Mouse (Mus musculus) forebrain, embryonic 11.5 days (tissue): ENCODE results near the gene Cemip. TPM values are rescaled to one million over a fixed set of nuclear protein-coding genes. Genes with fewer than 3 reads are reported as not detected.

Source experiments
- ATAC-seq: fragments of 200-750 bp; cut with Nextera tagmentation; replicated peaks from 2 replicates; pipeline ENCODE4 v1.8.0; 2017; ENCODE audit warnings: moderate TSS enrichment; ENCODE audit not compliant: low FRiP score
- DNase-seq: peaks from one replicate; pipeline ENCODE4 v3.0.0-alpha.2; 2017; ENCODE audit warnings: low spot score
- H3K27ac ChIP-seq: fragments of 300-500 bp; sonication (generic); 2 replicates; pipeline ENCODE4 v1.5.1; 2014; ENCODE audit warnings: low read depth, low read length
- H3K27me3 ChIP-seq: fragments of 300-500 bp; sonication (generic); 2 replicates; pipeline ENCODE4 v1.6.1; 2014; ENCODE audit warnings: mild to moderate bottlenecking, low read length, mixed read lengths; ENCODE audit not compliant: control insufficient read depth, insufficient read depth
- H3K36me3 ChIP-seq: fragments of 300-500 bp; sonication (generic); 2 replicates; pipeline ENCODE4 v1.6.1; 2014; ENCODE audit warnings: mild to moderate bottlenecking, low read length, moderate library complexity, mixed read lengths; ENCODE audit not compliant: control insufficient read depth, insufficient read depth
- H3K4me1 ChIP-seq: fragments of 300-500 bp; sonication (generic); replicated peaks from 2 replicates; pipeline ENCODE4 v1.6.1; 2014; ENCODE audit warnings: low read length, mixed read lengths; ENCODE audit not compliant: control insufficient read depth, insufficient read depth
- H3K4me2 ChIP-seq: fragments of 300-500 bp; sonication (generic); 2 replicates; pipeline ENCODE4 v1.6.1; 2014; ENCODE audit warnings: low read depth, mild to moderate bottlenecking, low read length, moderate library complexity, mixed read lengths; ENCODE audit not compliant: severe bottlenecking
- H3K4me3 ChIP-seq: fragments of 300-500 bp; sonication (generic); 2 replicates; pipeline ENCODE4 v1.5.1; 2014; ENCODE audit warnings: low read depth, low read length
- H3K9ac ChIP-seq: fragments of 300-500 bp; sonication (generic); 2 replicates; pipeline ENCODE4 v1.6.1; 2014; ENCODE audit warnings: low read length
- H3K9me3 ChIP-seq: fragments of 300-500 bp; sonication (generic); 2 replicates; pipeline ENCODE4 v1.6.1; 2016; ENCODE audit warnings: low read length, mixed read lengths; ENCODE audit not compliant: control insufficient read depth
- WGBS: fragments of 180-500 bp; shearing (Covaris S2); extraction: QIAGEN DNeasy Blood & Tissue Kit; methylation state at CpG from one replicate; pipeline ENCODE4 v1.1.7; 2014; 5-methylcytosine and 5-hydroxymethylcytosine counted together
- polyA plus RNA-seq: library from polyadenylated mRNA; unstranded; fragments of >200 nt; fragmentation: Nextera tagmentation; extraction: Ambion mirVana; gene quantifications from 2 replicates; pipeline ENCODE4 v1.2.1, GENCODE M21; 2014

The Cemip gene
- polyA plus RNA-seq, 1 experiment from 2014 or later = 0.94 TPM

DNA sequence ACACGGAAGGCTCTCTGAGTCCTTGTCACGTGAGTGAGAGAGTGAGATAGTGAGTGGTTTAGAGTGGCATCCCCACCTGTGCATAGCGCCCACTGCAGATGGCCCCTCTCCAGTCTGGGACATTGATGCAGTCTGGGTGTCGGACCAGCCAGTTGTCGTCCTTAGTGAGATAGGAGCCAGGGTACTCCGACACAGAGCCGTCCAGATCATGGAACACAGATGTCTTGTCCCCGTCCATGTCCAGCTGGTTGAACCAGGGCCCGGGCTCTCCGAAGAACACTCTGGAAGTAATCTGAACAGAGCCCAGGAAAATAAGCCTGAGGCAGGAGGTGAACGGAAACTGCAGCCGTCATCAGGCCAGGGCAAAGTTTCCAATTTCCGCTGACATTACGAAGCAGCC, 135.0 kb downstream of the Cemip start:
- ATAC-seq = no peak
- WGBS = 83% methylated on average over 14 of the region's 14 CpGs
- H3K4me2 ChIP-seq = no peak overlapping the region
- H3K36me3 ChIP-seq = no peaks in the 10 kb centered on the region
- no peak for DNase-seq
- H3K4me3 ChIP-seq = no peak overlapping the region
- no peaks in the 10 kb centered on the region for H3K4me1 ChIP-seq
- H3K27ac ChIP-seq = no peak overlapping the region
- H3K9me3 ChIP-seq = no peaks in the 10 kb centered on the region
- H3K27me3 ChIP-seq = no peaks in the 10 kb centered on the region
- no peak overlapping the region for H3K9ac ChIP-seq

DNA sequence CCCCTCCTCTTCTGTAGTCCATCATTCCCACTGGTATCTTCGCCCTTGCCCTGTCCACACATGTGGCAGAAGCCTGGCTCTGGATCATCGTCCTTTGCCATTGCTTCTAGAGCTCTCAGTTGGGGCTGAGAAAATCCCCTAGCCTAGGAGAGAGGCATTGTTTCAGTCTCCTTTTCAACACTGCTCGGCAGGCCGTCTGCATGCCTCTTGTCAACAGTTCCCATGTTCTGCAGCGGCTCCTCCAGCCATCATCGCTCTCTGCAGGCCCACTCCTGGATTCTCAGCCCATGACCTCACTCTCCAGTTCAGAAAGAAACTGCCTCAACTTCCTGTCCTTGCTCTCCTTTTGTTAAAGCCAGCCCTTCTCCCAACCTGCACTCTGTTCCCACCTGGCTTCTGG, 136.6 kb downstream of the Cemip start:
- no peak for ATAC-seq
- Histone ChIP-seq H3K4me3 (no peak overlapping the region), H3K36me3 (no peaks in the 10 kb centered on the region), H3K27ac (no peak overlapping the region), H3K9me3 (no peaks in the 10 kb centered on the region), H3K4me1 (no peaks in the 10 kb centered on the region), H3K27me3 (no peaks in the 10 kb centered on the region), H3K4me2 (no peak overlapping the region), H3K9ac (no peak overlapping the region)
- 62% methylated on average over 6 of the region's 6 CpGs for WGBS
- DNase-seq = no peak

DNA sequence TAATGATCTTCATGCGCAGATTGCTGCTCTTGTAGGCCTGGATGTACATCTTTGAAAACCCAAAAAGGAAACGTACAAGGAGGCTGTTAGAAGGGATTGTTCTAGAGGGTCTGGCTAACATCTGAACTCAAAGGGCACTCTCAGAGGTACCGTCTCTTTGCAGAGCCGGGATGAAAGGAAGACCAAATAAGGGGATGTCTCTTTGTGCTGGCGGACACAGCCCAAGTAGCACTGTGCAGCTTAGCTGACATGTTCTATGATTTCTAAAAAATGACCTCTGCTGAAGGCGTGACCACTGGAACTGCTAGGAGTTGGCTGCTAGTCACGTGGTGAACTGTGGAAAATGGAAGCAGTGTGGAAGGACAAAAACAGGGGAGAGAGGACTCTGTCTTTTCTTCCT, 137.6 kb downstream of the Cemip start:
- H3K4me2 ChIP-seq = no peak overlapping the region
- ATAC-seq (no peak), DNase-seq (no peak)
- H3K27me3 ChIP-seq = no peaks in the 10 kb centered on the region
- no peak overlapping the region for H3K9ac ChIP-seq
- no peak overlapping the region for H3K4me3 ChIP-seq
- no peaks in the 10 kb centered on the region for H3K36me3 ChIP-seq
- 84% methylated on average over 7 of the region's 7 CpGs for WGBS
- H3K27ac ChIP-seq = no peak overlapping the region
- H3K9me3 ChIP-seq = no peaks in the 10 kb centered on the region
- no peaks in the 10 kb centered on the region for H3K4me1 ChIP-seq

DNA sequence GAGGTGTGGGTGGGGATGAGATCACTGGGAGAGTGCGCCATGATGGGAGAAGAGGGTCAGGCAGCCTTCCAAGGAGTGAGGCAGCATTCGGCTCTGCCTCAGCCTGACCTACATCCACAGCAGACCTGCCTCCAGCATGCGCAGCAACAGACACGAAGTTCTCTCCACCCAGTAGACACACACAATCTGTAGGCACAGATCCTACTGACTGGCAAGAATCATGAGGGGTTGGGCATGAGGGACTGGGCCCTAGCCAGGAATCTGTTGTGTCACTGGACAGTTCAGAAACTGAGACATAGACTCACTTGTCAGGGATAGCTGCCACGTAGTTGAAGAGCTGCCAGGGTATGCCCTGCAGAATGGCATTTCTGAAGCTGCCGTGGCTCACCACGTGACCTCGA, 144.6 kb downstream of the Cemip start:
- Histone ChIP-seq H3K9ac (no peak overlapping the region), H3K9me3 (no peaks in the 10 kb centered on the region), H3K36me3 (no peaks in the 10 kb centered on the region), H3K27ac (no peak overlapping the region), H3K4me2 (no peak overlapping the region), H3K27me3 (no peaks in the 10 kb centered on the region), H3K4me3 (no peak overlapping the region), H3K4me1 (no peaks in the 10 kb centered on the region)
- 92% methylated on average over 8 of the region's 8 CpGs for WGBS
- DNase-seq (no peak), ATAC-seq (no peak)

DNA sequence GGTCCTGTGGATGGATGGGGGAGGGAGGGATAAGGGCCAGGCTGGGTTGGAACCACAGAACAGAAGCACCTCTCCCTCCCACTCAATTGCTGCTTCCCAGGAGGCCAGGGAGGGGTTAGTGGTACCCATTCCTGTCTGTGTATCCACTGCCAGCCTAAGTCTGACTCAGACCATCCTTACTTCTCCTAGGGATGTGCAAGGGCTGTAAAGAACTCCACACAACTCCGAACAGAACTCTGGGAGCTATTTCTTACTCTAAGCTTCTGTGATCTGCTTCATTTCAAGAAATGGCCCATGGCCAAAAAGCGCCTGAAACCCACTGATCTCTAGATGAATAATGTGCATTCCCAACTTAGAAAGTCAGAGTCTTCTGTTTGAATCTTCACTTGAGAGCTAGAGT, 146.2 kb downstream of the Cemip start:
- WGBS = 83% methylated on average over 2 of the region's 2 CpGs
- ATAC-seq = no peak
- Histone ChIP-seq H3K4me3 (no peak overlapping the region), H3K4me1 (no peaks in the 10 kb centered on the region), H3K9ac (no peak overlapping the region), H3K36me3 (no peaks in the 10 kb centered on the region), H3K4me2 (no peak overlapping the region), H3K9me3 (no peaks in the 10 kb centered on the region), H3K27ac (no peak overlapping the region), H3K27me3 (no peaks in the 10 kb centered on the region)
- no peak for DNase-seq

DNA sequence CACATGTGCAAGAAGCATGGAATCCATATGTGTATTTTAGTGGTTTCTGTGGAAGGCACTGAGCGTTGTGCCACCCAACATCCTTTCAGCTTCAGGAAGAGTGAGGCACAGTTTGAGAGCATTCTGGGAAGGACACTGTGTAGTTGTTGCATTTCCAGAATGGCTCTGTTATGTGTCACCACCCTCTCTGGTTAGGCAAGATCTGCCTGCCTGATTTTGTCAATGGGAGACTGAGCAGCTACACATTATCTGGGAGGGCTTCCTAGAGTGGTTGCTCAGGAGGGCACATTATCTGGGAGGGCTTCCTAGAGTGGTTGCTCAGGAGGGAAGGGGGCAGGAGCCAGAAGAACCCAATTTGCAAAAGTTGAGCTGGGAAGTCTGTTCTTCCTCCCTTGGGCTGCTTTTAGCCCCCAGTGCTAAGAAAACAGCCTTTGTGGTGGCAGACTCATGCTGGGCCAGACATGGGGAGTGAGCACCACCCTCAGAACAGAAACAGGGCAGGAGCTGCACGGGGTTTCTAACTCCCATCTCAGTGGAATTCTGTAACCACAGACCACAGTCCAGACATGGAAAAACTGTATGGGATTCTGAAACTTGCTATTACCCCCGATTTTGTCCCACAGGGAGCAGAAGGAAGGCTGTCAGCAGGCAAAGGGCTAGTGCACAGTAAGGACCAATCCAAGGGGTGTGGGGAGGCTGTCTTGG, 147.1 kb downstream of the Cemip start:
- Histone ChIP-seq H3K27me3 (no peaks in the 10 kb centered on the region), H3K4me3 (no peak overlapping the region), H3K4me2 (no peak overlapping the region), H3K36me3 (no peaks in the 10 kb centered on the region), H3K9ac (no peak overlapping the region), H3K4me1 (no peaks in the 10 kb centered on the region), H3K27ac (no peak overlapping the region), H3K9me3 (no peaks in the 10 kb centered on the region)
- no peak for ATAC-seq
- DNase-seq = no peak
- 64% methylated on average over 3 of the region's 3 CpGs for WGBS

DNA sequence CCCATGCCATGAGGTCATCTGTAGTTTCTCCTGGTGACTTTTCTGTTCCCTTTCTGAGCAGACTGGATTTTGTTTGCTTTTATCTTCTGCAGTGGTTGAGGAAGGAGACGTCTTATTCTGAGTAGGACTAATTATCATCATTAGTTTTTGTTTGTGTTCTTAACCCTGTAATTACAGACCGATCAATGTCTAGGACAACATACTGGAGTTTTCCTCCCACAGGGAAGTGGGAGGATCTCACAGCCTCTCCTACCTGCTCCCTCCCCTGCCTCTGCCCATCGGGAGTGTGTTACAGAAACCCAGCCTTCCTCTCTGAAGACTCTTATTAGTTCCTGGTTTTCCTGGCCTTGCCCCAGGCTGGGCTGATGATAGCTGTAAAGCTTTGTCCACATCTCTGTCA, 164.7 kb downstream of the Cemip start:
- WGBS = 50% methylated on average over 3 of the region's 3 CpGs
- DNase-seq (no peak), ATAC-seq (no peak)
- H3K4me2 ChIP-seq = no peak overlapping the region
- H3K36me3 ChIP-seq = no peaks in the 10 kb centered on the region
- H3K9ac ChIP-seq = no peak overlapping the region
- H3K4me1 ChIP-seq = no peaks in the 10 kb centered on the region
- H3K27me3 ChIP-seq = no peaks in the 10 kb centered on the region
- H3K27ac ChIP-seq = no peak overlapping the region
- no peaks in the 10 kb centered on the region for H3K9me3 ChIP-seq
- no peak overlapping the region for H3K4me3 ChIP-seq

DNA sequence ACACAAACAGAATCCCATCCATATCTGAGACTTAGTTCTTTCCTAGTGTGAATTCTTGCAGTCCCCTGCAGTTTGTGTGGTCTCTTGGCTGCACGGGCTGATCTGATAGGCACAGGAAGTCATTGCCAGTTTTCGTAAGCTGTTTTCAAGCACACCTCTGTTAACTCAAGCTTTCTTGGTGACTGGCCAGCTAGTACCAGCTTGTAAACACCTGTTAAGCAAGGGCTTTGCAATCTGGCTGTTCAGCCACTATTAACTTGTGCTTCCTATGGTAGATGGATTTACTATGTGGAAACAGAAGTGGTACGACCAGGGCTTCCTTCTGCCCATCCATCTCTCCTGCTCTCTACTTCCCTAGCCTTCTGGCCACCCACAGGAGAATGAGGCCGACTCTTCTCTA, 166.1 kb downstream of the Cemip start:
- no peaks in the 10 kb centered on the region for H3K36me3 ChIP-seq
- no peaks in the 10 kb centered on the region for H3K27me3 ChIP-seq
- WGBS = 83% methylated on average over 4 of the region's 4 CpGs
- no peaks in the 10 kb centered on the region for H3K9me3 ChIP-seq
- DNase-seq (no peak), ATAC-seq (no peak)
- no peak overlapping the region for H3K4me2 ChIP-seq
- no peak overlapping the region for H3K9ac ChIP-seq
- no peak overlapping the region for H3K27ac ChIP-seq
- H3K4me1 ChIP-seq = no peaks in the 10 kb centered on the region
- no peak overlapping the region for H3K4me3 ChIP-seq

DNA sequence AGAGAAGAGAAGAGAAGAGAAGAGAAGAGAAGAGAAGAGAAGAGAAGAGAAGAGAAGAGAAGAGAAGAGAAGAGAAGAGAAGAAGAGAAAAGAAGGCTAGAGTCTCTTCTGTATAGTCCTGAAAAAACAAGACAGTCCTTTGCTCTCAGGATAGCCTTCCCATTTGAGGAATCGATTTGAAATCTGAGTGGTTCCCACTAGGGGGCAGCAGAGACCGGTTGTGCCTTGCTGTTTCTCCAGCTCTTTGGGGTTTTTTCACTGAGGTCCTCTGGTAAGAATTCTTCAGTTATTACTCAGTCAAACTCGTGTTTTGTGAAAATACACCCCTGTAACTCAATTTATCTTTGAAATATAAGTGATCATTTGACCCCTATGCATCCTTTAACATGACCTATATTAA, 171.7 kb downstream of the Cemip start:
- no peak for ATAC-seq

More for the DNA sequence above, 171.7 kb downstream of the Cemip start:
- 4% methylated on average over 3 of the region's 3 CpGs for WGBS
- H3K27me3 ChIP-seq = no peaks in the 10 kb centered on the region
- no peaks in the 10 kb centered on the region for H3K4me1 ChIP-seq
- peak; percentile 87 for DNase-seq
- no peaks in the 10 kb centered on the region for H3K9me3 ChIP-seq
- H3K27ac ChIP-seq = no peak overlapping the region
- H3K9ac ChIP-seq = no peak overlapping the region
- no peak overlapping the region for H3K4me3 ChIP-seq
- H3K4me2 ChIP-seq = no peak overlapping the region
- H3K36me3 ChIP-seq = no peaks in the 10 kb centered on the region
